Mouse (Mus musculus): Measurements from ENCODE around the gene Srsf7. TPM values are rescaled to one million over a fixed set of nuclear protein-coding genes. Genes with fewer than 3 reads are reported as not detected.
A peak's percentile ranks its signal among the peaks of the same experiment; 100 is the strongest.
"Not testable (repeated sequence)": the region's sequence is repeated elsewhere in the genome, so short reads cannot be mapped to it uniquely, and the experiment has no call there.

Gene Srsf7
- 10 to 100 TPM; 39.2 to 44.4 (median 41.9) TPM for total RNA-seq (2022)

DNA sequence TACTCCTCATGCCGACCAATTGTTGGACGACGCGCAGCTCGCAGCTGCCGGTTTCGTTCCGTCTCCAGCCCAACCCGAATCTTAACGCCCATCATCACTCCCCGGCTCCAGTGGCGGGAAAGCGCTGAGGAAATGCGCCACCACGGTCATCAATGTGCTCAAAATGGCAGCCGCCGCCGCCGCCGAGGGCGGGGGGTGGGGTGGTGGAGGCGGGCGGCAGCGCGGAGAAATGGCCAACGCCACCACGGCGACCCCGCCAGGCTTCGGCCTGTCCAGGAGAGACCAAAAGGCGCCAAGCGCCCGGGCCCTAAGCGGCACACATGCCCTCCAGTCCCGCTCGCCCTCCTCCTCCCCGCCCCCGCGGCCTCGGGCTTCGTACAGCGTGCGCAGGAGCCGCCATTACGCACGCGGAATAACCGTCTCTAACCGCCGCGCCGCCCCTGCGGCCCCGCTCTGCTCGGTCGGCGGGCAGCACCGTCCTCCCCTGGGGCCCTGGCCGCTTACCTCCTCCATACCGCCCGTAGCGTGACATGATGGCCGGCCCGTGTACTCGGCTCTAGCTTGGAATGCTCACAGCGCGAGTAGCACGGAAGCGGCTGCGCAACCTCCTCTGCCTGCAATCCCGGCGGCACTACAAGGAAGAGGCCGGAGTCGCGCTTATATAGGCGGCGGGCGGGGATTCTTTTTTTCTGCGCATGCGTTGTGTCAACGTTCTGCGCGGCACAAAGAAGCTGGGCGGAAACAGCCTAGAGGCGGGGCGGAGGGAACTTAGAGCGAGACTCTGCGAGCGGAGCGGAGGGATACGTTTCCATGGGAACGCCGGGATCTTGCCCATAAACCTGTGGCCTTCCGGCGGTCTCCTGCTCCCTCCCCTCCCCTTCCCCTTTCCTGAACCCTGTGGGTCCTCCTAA, at the start of gene Srsf7, which contains the start of gene Ttc39d:
Srsf7 (minus strand) TSS at position 637 of the 911 bp plus-strand sequence.
Ttc39d (plus strand) TSS at position 790 of the 911 bp plus-strand sequence.
- DNase-seq (ENCODE audit: low spot score): peak; percentile 98

- DNase-seq (ENCODE audit: low spot score): peak; percentile 77
These were observed 48.1 kb upstream of the Srsf7 start for GRCm38 (mm10) chr17:80255208-80255607.

DNA sequence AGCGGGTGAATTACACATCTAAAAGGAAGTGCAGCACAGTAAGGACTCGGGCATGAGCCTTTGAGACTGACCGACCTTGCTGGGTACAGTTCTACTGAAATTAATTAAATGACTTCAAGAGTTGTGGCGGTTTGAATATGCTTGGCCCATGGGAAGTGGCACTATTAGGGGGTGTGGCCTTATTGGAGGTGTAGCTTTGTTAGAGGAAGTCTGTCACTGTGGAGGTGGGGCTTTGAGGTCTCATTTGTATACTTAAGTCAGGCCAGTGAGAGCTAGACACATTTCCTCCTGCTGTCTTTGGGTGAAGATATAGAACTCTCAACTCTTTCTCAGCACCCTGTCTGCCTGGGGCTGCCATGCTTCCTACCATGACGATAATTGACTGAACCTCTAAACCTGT, 47.3 kb upstream of the Srsf7 start:
- DNase-seq (ENCODE audit: low spot score): no peak

DNA sequence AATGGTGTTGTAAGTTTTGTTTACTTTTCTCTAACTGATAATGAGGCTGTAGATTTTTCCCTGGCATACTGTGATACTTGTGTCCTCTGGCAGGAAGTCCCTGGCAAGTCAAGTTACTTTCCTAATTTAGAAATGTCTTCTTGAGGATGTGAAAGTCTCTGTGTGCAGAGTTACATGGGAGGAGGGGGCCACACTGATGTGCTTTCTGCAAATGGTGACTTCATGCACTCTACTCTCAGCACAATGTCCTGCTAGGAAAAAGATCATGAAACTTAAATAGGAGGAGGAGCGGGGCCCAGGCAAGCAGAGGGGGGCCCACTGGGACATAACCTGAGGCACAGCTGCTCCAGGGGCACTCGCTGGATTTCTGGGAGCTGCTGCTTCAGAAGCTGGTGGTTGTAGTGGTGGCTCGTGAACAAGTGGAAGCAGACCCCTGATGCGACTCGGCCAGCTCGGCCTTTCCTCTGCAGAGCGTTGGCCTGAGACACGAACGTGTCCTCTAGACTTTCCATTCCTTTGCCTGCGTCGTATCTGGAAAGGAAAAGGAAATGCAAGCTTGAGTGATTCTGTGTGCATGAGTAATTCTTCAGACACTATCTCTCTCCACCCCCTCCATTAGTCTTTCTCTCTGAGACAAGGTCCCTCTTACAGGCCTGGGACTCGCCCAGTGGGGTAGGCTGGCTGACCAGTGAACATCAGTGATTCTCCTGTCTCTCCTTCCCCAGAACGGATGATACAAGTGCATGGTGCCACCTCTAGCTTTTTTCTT, 45.8 kb upstream of the Srsf7 start:
- peak; percentile 13 for DNase-seq (ENCODE audit: low spot score)

GRCm38 (mm10) chr17:80243116-80243515, 36.0 kb upstream of the Srsf7 start:
- no peak for DNase-seq (ENCODE audit: low spot score)

DNA sequence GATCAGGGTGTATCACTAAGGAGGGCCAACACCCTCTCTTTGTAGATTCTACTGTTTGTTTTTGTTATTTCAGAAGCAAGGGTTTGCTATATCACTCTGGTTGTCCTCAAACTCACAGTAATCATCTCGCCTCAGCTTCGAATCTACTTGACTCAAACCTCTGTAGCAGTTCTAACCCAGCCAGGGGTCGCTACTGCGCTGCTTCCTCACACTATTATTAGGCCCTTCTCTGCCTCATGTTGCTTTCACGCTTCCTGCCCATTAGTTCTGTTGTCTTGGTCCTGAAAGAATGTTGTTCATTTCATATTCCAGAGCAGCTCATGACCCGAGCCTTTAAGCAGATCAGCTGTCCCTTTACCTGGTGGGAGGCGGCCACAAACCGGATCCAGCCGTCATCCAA, 34.5 kb upstream of the Srsf7 start:
- DNase-seq (ENCODE audit: low spot score): no peak

DNA sequence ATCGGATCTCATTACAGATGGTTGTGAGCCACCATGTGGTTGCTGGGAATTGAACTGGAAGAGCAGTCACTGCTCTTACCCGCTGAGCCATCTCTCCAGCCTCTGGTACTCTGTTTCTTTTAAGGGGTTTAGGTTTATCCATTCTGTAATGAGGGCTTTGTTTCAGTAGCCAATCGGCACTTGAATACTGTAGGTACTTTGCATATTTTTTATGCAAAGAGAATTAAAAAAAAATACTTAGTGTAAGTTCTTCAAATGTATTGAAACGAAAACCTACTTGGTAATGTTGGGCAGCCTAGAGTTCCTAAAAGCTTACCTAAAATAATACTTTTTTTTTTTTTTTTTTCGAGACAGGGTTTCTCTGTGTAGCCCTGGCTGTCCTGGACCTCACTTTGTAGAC, 30.4 kb upstream of the Srsf7 start:
- no peak for DNase-seq (ENCODE audit: low spot score)

DNA sequence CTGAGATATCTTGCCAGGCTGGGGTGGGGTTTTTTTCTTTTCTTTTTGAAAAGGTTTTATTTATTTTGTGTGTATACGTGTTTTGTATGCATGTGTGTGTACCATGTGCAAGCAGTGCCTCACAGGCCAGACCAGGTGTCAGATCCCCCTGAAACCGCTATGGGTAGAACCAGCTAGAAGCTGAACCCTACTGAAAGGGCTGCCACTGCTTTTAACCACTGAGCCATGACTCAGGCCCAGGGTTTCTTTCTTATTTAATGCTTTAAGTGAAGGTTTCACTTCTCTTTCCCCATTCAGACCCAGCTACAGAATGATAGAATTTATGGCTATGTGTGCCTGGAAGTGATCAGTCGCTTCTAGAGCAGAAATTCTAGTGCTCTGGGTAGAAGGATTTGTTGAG, 29.7 kb upstream of the Srsf7 start:
- no peak for DNase-seq (ENCODE audit: low spot score)

- DNase-seq (ENCODE audit: low spot score): no peak
These were observed 28.4 kb upstream of the Srsf7 start for GRCm38 (mm10) chr17:80235477-80235876.

DNA sequence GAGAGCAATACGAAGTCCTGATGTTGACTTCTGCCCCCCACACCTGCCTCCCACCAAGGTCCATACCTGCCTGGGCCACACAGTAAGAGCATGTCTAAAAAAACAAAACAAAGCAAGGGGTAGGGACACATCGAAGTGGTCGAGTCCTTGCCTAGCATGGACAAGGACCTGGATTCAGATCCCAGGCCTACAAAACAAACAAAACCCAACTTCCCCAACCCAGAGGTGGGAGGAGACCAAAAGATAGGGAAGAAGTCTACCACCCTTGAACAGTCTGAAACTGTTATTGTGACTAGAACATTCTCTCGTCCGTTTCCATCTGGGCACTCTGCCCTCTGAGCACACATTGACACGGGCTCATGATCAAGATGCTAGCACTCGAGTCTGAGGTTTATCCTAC, 27.3 kb upstream of the Srsf7 start:
- no peak for DNase-seq (ENCODE audit: low spot score)

GRCm38 (mm10) chr17:80233844-80234243, 26.7 kb upstream of the Srsf7 start:
- no peak for DNase-seq (ENCODE audit: low spot score)

DNA sequence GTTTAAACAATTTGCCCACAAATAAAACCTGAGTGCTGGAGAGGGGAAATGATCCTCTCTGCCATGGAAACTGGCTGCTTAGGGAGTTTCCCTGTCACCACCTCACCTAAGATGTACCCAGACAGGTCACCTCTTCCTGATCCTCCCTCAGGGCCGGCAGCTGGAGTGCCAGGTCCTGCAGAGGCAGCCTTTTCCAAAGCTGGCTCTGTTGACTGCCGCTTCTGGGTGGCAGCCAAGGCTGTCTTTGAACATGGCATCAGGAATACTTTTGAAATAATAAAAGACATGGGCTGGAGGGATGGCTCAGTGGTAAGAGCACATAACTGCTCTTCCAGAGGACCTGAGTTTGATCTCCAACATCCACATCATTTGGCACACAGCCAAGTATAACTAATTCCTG, 22.3 kb upstream of the Srsf7 start:
- DNase-seq (ENCODE audit: low spot score): no peak

DNA sequence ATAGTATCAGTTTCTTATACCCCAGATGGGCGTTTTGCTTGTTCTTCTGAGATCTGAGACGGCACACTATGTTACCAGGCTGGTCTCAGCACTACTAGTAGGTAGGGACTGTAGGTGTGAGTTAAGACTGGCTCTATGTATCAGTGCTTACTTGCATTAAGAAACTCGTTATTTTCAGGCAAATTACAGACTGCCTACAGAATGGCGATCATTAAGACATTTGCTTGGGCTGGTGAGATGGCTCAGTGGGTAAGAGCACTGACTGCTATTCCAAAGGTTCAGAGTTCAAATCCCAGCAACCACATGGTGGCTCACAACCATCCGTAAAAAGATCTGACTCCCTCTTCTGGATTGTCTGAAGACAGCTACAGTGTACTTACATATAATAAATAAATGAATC, 18.0 kb upstream of the Srsf7 start:
- DNase-seq (ENCODE audit: low spot score): not testable (repeated sequence)

DNA sequence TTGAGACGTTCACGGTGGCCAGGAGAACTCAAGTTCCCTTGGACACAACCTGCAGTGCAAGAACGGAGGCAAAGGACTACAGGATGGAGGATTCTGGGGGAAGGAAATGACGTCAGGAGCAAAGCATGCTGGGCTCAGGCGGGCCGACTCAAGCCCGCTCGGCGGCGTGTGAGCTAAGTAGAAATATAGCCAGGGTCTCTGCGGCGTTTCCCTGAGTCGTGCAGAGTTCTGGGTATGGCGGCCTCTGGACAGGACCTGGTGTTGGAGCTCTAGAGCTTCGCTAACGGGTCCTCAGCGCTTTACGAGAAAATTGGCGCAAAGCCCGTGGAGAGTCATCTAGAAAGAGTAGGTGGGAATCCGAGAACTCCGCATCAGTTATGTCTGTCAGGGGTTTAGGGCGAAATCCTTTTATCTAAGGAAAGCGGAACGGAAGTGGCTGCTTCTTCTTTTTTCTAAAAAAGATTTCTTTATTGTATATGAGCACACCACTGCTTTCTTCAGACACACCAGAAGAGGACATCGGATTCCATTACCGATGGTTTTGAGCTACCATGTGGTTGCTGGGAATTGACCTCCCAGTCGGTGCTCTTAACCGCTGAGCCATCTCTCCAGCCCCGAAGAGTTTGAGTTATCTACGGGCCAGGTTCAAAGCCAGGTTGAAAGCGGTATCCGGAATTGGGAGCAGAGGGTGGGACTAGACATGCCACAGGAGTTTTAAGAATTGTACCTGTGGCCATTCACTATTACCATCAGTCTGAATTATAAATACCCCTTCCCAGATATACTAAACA, 17.4 kb upstream of the Srsf7 start, which contains the start of gene Gemin6:
Gemin6 (plus strand) TSS at position 116 of the 791 bp plus-strand sequence.
- DNase-seq (ENCODE audit: low spot score): peak; percentile 92

DNA sequence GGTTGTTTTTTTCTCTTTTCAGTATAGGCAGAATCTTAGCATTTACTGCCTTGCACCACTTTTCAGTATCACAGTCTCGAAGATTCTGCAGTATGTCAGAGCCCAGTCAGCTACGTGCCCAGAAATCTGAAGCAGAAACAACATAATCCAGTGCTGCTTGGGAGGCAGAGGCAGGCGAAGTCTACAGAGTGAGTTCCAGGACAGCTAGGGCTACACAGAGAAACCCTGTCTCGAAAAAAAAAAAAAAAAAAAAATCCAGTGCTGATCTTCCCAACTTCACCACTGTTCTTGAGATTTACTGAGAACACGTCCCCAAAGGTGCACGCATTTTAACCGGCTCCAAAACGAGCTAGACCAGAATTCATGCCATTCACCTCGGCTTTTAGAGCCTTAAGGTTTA, 16.7 kb upstream of the Srsf7 start:
- DNase-seq (ENCODE audit: low spot score): no peak

- no peak for DNase-seq (ENCODE audit: low spot score)
These were observed 15.0 kb upstream of the Srsf7 start for GRCm38 (mm10) chr17:80221890-80222628.

GRCm38 (mm10) chr17:80221202-80221601, 14.1 kb upstream of the Srsf7 start:
- no peak for DNase-seq (ENCODE audit: low spot score)

- no peak for DNase-seq (ENCODE audit: low spot score)
These were observed 13.0 kb upstream of the Srsf7 start for GRCm38 (mm10) chr17:80220131-80220530.

DNA sequence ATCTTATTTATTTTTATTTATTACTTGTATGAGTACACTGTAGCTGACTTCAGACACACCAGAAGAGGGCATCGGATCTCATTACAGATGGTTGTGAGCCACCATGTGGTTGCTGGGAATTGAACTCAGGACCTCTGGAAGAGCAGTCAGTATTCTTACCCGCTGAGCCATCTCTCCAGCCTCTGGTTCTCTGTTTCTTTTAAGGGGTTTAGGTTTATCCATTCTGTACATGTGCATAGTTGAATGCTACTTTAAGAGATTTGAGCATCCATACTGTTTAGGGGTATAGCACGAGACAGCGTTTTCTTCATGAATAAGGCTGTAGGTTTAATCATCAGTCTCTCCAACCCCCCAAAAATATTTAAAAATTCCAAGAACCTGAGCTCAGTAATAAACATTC, 6.9 kb upstream of the Srsf7 start:
- DNase-seq (ENCODE audit: low spot score): not testable (repeated sequence)

DNA sequence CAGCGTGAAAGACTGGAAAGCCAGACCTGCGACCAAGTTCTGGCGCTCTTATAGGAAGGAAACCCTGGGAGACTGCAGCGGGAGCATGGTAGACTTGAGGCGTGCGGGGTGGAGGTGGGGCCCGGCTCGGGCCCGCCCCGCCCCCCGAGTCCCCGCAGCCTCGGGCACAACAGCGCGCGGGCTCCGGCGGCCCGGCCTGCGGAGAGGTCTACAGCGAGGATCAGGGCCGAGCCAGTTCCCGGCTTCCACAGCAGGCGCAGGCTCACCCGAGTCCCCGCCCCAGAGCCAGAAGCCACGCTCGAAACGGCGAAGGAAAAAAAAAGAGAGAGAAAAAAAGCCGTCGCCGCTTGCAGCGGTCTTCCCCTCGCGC, 821 bp downstream of the Srsf7 start:
- DNase-seq (ENCODE audit: low spot score): no peak

- no peak for DNase-seq (ENCODE audit: low spot score)
These were observed 1.4 kb downstream of the Srsf7 start for GRCm38 (mm10) chr17:80205657-80206056.
